Mouse (Mus musculus): ENCODE data around the gene Gm4450. TPM values are rescaled to one million over a fixed set of nuclear protein-coding genes. Genes with fewer than 3 reads are reported as not detected.
"Not testable (repeated sequence)": the region's sequence is repeated elsewhere in the genome, so short reads cannot be mapped to it uniquely, and the experiment has no call there.

Gm4450 gene
- polyA plus RNA-seq, 1 experiment from 2014 or later = 0.42 TPM

DNA sequence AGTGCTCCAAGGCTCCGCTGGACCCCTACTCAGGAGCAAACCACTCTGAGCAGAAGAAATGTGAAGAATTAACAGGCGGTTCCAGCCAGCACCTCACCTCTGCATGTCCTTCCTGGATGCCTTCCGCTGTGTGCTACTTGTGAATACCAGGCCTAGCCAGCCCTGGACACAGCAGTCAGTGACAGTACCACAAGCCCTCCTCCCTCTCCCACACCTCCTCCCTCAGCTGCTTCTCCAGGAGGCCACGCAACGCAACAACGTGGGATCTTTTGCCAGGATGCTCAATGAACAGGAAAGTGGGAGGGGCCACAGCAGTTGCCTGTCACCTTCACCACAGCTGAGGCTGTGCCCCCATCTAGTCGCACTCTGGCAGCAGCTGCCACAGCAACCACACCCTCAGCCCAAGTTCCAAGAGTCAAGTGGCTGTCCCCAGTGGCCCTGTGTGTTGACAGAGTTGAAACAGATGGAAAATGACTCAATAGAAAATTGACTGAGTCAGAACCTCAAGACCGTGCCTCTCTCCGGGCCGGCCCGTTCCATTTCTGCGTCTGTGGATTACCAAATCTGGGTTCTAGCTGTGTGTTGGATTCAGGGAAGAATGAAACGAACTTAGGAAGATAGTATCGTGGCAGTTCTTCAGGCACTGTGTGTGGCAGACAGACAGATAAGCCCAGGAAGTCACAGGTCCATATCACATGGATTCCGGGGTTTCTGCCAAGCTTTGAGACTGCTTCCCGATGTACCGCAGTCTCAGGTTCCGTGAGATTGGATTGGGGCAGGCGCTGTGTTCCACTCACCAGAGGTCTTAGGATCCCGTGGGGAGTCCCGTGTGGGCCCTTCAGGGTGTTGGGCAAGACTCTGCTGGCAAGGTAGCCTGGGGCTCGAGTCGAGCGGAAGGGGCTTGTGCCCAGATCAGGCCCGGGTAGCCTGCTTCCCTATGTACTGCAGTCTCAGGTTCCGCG is 46.0 kb downstream of the Gm4450 start:
- H3K4me3 ChIP-seq (ENCODE audit: low read depth, low read length); H3K4me2 ChIP-seq (ENCODE audit: low read depth, low read length); H3K36me3 ChIP-seq (ENCODE audit: control insufficient read depth, insufficient read depth, low read length); H3K9ac ChIP-seq (replicated peaks; ENCODE audit: low read depth, low read length); H3K4me1 ChIP-seq (ENCODE audit: control insufficient read depth, insufficient read depth, low read length); H3K27ac ChIP-seq (ENCODE audit: low read depth, low read length); ATAC-seq (ENCODE audit: low read depth); H3K27me3 ChIP-seq (ENCODE audit: control insufficient read depth, insufficient read depth, low read length); H3K9me3 ChIP-seq (ENCODE audit: control insufficient read depth, low read length): not testable (repeated sequence)
- WGBS = 88% methylated on average over 14 of the region's 27 CpGs

DNA sequence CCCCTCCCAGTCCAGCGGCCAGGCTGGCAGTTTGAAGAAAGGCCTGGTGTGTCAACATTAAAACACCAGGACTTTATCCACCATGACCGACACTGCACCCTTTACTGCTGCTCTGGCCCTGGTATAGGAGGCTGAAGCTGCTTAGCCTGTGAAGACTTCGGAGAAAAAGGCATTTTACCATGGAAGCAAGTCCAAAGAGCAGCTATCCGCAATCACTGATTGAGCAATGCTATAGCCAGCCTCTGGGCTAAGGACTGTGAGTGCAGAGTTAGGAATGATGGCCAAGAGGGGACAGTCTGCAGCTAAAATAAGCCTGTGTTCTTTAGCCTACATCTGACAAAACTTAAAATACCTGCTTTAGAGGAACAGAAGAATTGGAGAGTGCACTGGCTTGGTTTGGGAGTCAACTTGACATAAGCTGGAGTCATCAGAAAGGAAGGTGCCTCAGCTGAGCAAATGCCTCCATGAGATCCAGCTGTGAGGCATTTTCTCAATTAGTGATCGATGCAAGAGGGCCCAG is 49.6 kb downstream of the Gm4450 start:
- not testable (repeated sequence) for H3K27ac ChIP-seq (ENCODE audit: low read depth, low read length); H3K4me2 ChIP-seq (ENCODE audit: low read depth, low read length); ATAC-seq (ENCODE audit: low read depth); H3K27me3 ChIP-seq (ENCODE audit: control insufficient read depth, insufficient read depth, low read length); H3K4me3 ChIP-seq (ENCODE audit: low read depth, low read length); H3K36me3 ChIP-seq (ENCODE audit: control insufficient read depth, insufficient read depth, low read length); H3K9ac ChIP-seq (replicated peaks; ENCODE audit: low read depth, low read length); H3K9me3 ChIP-seq (ENCODE audit: control insufficient read depth, low read length); H3K4me1 ChIP-seq (ENCODE audit: control insufficient read depth, insufficient read depth, low read length)
- WGBS = 52% methylated on average over 4 of the region's 5 CpGs

DNA sequence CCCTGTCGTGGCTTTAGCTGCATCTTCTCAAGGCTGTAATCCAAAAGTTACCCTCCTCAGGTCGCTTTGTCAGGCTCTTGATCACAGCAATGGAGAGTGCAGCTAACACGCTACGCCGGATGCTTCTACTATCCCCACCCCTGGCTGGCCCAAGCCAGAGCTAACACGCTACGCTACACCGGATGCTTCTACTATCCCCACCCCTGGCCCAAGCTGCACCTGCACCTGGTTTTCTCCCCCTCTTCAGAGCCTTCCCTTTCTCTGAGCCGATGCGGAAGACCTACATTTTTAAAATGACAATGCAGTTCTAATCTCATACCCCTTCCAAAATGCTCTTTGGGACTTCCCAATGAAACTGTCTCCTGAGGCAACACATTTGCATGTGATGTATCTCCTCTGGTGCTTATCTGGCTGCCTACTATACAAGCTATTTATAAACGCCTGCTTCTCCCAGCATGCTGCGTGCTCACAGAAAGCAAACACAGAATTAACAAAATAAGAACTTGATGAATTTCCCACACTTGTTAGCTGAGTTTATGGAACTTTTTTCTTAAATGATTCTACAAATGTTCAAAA is 50.3 kb downstream of the Gm4450 start:
- 63% methylated on average over 12 of the region's 12 CpGs for whole genome bisulfite sequencing
- not testable (repeated sequence) for ATAC-seq (ENCODE audit: low read depth); H3K9me3 ChIP-seq (ENCODE audit: control insufficient read depth, low read length); H3K27ac ChIP-seq (ENCODE audit: low read depth, low read length); H3K4me1 ChIP-seq (ENCODE audit: control insufficient read depth, insufficient read depth, low read length); H3K27me3 ChIP-seq (ENCODE audit: control insufficient read depth, insufficient read depth, low read length); H3K4me3 ChIP-seq (ENCODE audit: low read depth, low read length); H3K9ac ChIP-seq (replicated peaks; ENCODE audit: low read depth, low read length); H3K4me2 ChIP-seq (ENCODE audit: low read depth, low read length); H3K36me3 ChIP-seq (ENCODE audit: control insufficient read depth, insufficient read depth, low read length)

DNA sequence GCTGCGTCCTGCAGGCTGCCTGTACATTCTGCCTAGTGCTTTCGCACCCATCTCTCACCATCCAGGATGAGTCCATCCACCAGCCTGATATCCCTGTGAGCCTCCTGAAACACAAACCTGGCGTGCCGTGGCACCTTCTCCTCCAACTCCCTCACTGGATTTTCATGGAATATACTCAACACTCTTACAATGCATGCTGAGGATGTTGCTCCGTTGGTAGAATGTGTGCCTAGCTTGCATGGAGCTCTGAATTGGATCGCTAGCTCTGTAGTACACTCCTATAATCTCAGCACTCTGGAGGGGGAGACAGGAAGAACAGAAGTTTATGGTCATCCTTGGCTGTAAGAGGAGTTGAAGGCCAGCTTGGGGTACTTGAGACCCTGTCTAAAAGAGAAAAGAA is 51.0 kb downstream of the Gm4450 start:
- not testable (repeated sequence) for H3K4me3 ChIP-seq (ENCODE audit: low read depth, low read length); H3K4me1 ChIP-seq (ENCODE audit: control insufficient read depth, insufficient read depth, low read length); H3K9ac ChIP-seq (replicated peaks; ENCODE audit: low read depth, low read length); H3K9me3 ChIP-seq (ENCODE audit: control insufficient read depth, low read length); H3K4me2 ChIP-seq (ENCODE audit: low read depth, low read length); H3K27me3 ChIP-seq (ENCODE audit: control insufficient read depth, insufficient read depth, low read length); H3K27ac ChIP-seq (ENCODE audit: low read depth, low read length); H3K36me3 ChIP-seq (ENCODE audit: control insufficient read depth, insufficient read depth, low read length)
- 78% methylated on average over 4 of the region's 6 CpGs for WGBS
- ATAC-seq (ENCODE audit: low read depth) = 0 out of 2 replicates have a peak, but pooled peaks have one; percentile 12

DNA sequence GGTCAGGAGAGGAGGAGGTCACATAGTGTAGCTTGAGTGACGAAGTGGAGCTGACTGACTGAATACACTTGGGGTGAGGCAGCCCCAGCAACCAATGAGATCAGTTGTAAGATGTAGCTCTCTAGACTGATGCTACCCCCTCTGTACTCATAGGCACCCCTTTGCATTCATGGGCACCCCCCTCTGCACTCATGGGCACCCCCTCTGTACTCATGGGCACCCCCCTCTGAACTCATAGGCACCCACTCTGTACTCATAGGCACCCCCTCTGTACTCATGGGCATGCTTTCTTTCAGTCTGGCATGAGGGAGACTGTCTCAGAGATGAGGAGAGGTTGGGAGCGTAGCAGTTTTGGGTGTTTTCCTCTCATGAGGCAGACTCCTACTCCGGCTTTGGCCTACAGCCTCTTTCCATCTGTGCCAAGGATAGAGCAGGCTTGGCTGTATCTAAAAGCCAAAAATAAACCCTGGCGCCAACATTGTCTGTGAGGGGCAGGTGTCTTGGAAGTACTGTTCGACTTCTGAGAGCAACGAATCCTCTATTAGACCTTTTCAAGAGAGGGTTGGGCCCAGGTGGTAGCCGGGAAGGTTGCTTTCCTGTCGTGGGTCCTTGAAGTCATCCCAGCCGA is 52.5 kb downstream of the Gm4450 start:
- not testable (repeated sequence) for H3K9me3 ChIP-seq (ENCODE audit: control insufficient read depth, low read length); H3K27me3 ChIP-seq (ENCODE audit: control insufficient read depth, insufficient read depth, low read length); H3K27ac ChIP-seq (ENCODE audit: low read depth, low read length); H3K4me1 ChIP-seq (ENCODE audit: control insufficient read depth, insufficient read depth, low read length); H3K36me3 ChIP-seq (ENCODE audit: control insufficient read depth, insufficient read depth, low read length); H3K4me3 ChIP-seq (ENCODE audit: low read depth, low read length); H3K4me2 ChIP-seq (ENCODE audit: low read depth, low read length); H3K9ac ChIP-seq (replicated peaks; ENCODE audit: low read depth, low read length)
- 94% methylated on average over 8 of the region's 9 CpGs for WGBS
- peak; percentile 34; the same call in 1 of the 2 replicates for ATAC-seq (ENCODE audit: low read depth)

Other genes starting within 250 kb of the Gm4450 start
- not detected in 2 replicates for gene Reg4, start 235.0 kb downstream of the Gm4450 start, polyA plus RNA-seq (2014; fragmentation: Nextera tagmentation; extraction: Ambion mirVana)
- 6.5 and 17.6 TPM in 2 replicates for gene Hmgcs2, start 176.7 kb downstream of the Gm4450 start, polyA plus RNA-seq (2014; fragmentation: Nextera tagmentation; extraction: Ambion mirVana)
- 163 and 176 TPM in 2 replicates for gene Phgdh, start 117.1 kb downstream of the Gm4450 start, polyA plus RNA-seq (2014; fragmentation: Nextera tagmentation; extraction: Ambion mirVana)
- gene Zfp697, start 74.7 kb downstream of the Gm4450 start, polyA plus RNA-seq (2014; fragmentation: Nextera tagmentation; extraction: Ambion mirVana) = 21.7 and 28.9 TPM in 2 replicates
- not detected in 2 replicates for gene Hsd3b4, start 53.4 kb upstream of the Gm4450 start, polyA plus RNA-seq (2014; fragmentation: Nextera tagmentation; extraction: Ambion mirVana)
- not detected in 2 replicates for gene Gm10681, start 131.7 kb upstream of the Gm4450 start, polyA plus RNA-seq (2014; fragmentation: Nextera tagmentation; extraction: Ambion mirVana)
- not detected in 2 replicates for gene Hsd3b5, start 173.1 kb upstream of the Gm4450 start, polyA plus RNA-seq (2014; fragmentation: Nextera tagmentation; extraction: Ambion mirVana)

All from neural tube, embryonic 14.5 days (tissue).